Mouse (Mus musculus): ENCODE results near the gene Cant1.

DNA sequence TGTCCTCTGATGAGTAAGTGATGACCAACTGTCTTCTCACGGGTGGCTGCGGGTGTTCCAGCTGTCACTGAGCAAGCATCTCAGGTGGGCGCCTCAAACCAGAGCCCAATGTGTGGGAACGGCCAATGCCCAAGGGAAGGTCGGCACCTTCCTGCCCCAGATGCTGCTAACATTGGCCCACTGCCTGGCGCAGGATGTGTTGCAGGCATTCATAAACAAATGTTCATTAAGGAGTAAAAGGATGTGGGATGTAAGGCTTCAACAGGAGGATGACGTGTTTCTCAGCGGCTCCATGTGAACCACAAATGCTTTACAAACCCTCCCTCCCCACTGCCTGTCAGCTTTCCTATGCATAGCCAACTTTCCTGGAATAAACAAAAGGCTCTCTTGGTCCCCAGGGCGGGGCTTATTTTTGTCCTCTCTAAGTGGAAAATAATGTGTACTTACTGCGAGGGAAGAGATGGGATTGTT is 14.5 kb upstream of the Cant1 start:
- TF ChIP-seq TAL1 (IDR thresholded peaks at IDR 0.05; ENCODE audit: low read length) (no peak), GATA1 (IDR thresholded peaks at IDR 0.05; ENCODE audit: low read length) (no peak)
